Mouse (Mus musculus): ENCODE data around the gene Hck. TPM values are rescaled to one million over a fixed set of nuclear protein-coding genes. Genes with fewer than 3 reads are reported as not detected.

The Hck gene
- polyA plus RNA-seq, 1 experiment, result 1.2 TPM

DNA sequence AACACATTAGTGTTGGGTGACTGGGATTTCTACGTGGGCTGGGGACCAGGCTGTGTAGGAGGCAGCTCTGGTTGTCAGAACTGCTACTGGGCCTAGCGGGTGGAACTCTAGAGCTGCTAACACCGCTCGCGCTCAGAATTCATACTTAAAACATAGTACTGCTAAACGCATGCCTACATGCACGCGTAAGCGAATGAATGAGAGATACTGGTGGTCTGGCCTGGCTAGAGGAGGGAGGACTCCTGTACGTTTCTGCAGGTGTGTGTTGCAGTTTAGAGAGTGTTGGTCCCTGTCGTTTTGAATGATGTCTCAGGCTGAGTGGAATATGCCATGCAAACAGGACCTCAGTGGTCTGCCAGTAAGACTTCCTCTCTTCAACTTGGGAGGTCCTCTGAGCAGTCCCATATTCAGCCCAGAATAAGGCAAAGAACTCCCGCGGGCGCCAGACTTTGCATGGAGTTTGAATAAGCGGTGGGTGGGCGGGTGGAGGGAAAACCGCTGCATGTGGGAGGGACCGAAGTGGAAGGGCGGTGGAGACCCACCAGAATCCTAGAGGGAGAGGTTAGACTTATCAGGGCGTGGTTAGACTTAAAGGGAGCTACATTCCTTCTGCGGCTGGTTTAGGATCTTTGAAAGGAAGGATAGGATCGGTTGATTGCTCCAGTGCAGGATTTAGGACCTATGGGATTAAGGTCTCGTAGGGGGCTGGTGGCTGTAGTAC is 1.1 kb upstream of the Hck start:
- Histone ChIP-seq H3K27me3 (ENCODE audit: control insufficient read depth, insufficient read depth, low read length) (peaks cover 2% of the 10 kb centered on the region; the same call in 1 of the 2 replicates), H3K4me3 (replicated peaks; ENCODE audit: insufficient read depth, low read depth, low read length) (no peak overlapping the region), H3K27ac (ENCODE audit: insufficient read depth, low read length) (no peak overlapping the region), H3K4me1 (ENCODE audit: control insufficient read depth, insufficient read depth, low read length) (no peaks in the 10 kb centered on the region)
- WGBS, result 45% methylated on average over 23 of the region's 23 CpGs
- TF ChIP-seq CTCF (IDR thresholded peaks at IDR 0.05; ENCODE audit: borderline replicate concordance, insufficient read depth, low read depth, low read length), result no peak
- no peak for DNase-seq

DNA sequence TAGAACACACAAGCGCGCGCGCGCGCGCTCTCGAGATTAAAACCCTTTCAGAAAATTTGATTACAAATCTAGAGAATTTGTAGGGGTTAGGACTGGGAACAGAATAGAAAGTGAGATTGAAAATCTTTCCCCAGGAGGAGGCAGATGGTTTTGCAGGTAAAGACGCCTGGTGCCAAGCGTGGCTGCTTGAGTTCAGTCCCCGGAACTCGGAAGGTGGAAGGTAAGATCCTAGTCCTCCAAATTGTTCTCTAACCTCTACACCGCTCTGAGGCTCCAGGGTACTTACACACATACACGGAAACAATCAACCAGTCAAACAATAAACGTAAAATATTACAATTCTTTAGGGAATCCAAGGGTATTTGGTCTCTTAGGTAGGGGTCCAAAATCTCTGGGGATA is 466 bp upstream of the Hck start:
- Histone ChIP-seq H3K27ac (ENCODE audit: insufficient read depth, low read length) (no peak overlapping the region), H3K4me3 (replicated peaks; ENCODE audit: insufficient read depth, low read depth, low read length) (no peak overlapping the region), H3K27me3 (ENCODE audit: control insufficient read depth, insufficient read depth, low read length) (peaks cover 2% of the 10 kb centered on the region; the same call in 1 of the 2 replicates), H3K4me1 (ENCODE audit: control insufficient read depth, insufficient read depth, low read length) (no peaks in the 10 kb centered on the region)
- no peak for DNase-seq
- 14% methylated on average over 15 of the region's 15 CpGs for WGBS
- no peak for TF ChIP-seq CTCF (IDR thresholded peaks at IDR 0.05; ENCODE audit: borderline replicate concordance, insufficient read depth, low read depth, low read length)
- no peak for TF ChIP-seq POLR2A (IDR thresholded peaks at IDR 0.05; ENCODE audit: borderline replicate concordance, insufficient read depth, low read length)

DNA sequence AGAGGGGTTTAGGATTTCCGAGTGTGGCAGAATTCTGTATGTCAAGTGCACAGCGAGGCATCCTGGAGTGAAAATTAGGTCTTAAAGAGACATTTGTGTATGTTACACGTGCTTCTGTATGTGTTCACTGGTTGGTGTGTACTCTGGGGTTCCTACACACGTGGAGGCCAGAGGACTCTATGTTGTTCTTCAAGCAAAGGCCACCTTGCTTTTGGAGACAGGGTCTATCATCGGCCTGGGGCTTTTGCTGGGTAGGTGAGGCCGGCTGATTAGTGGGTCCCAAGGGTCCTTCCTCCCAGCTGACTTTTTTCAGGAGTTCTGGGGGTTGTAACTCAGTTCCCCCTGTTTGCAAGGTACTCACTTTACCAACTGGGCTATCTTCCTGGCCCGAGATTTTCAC is 1.3 kb downstream of the Hck start:
- H3K27me3 ChIP-seq (ENCODE audit: control insufficient read depth, insufficient read depth, low read length), result peaks cover 2% of the 10 kb centered on the region; the same call in 1 of the 2 replicates
- 82% methylated on average over 7 of the region's 7 CpGs for WGBS
- no peak overlapping the region for H3K4me3 ChIP-seq (replicated peaks; ENCODE audit: insufficient read depth, low read depth, low read length)
- no peak overlapping the region for H3K27ac ChIP-seq (ENCODE audit: insufficient read depth, low read length)
- no peaks in the 10 kb centered on the region for H3K4me1 ChIP-seq (ENCODE audit: control insufficient read depth, insufficient read depth, low read length)
- TF ChIP-seq CTCF (IDR thresholded peaks at IDR 0.05; ENCODE audit: borderline replicate concordance, insufficient read depth, low read depth, low read length) (no peak), POLR2A (IDR thresholded peaks at IDR 0.05; ENCODE audit: borderline replicate concordance, insufficient read depth, low read length) (no peak)
- no peak for DNase-seq

- Histone ChIP-seq H3K4me3 (replicated peaks; ENCODE audit: insufficient read depth, low read depth, low read length) (no peak overlapping the region), H3K4me1 (ENCODE audit: control insufficient read depth, insufficient read depth, low read length) (no peaks in the 10 kb centered on the region), H3K27ac (ENCODE audit: insufficient read depth, low read length) (no peak overlapping the region), H3K27me3 (ENCODE audit: control insufficient read depth, insufficient read depth, low read length) (peaks cover 2% of the 10 kb centered on the region; the same call in 1 of the 2 replicates)
- TF ChIP-seq POLR2A (IDR thresholded peaks at IDR 0.05; ENCODE audit: borderline replicate concordance, insufficient read depth, low read length), result no peak
- DNase-seq, result no peak
- WGBS, result 91% methylated on average over 7 of the region's 7 CpGs
Observed at GRCm38 (mm10) chr2:153111298-153111697, 3.0 kb downstream of the Hck start.

GRCm38 (mm10) chr2:153115679-153116081 is 7.4 kb downstream of the Hck start:
- H3K27me3 ChIP-seq (ENCODE audit: control insufficient read depth, insufficient read depth, low read length), result no peaks in the 10 kb centered on the region
- 75% methylated on average over 4 of the region's 4 CpGs for WGBS
- H3K4me1 ChIP-seq (ENCODE audit: control insufficient read depth, insufficient read depth, low read length), result no peaks in the 10 kb centered on the region
- H3K4me3 ChIP-seq (replicated peaks; ENCODE audit: insufficient read depth, low read depth, low read length), result no peak overlapping the region
- DNase-seq, result no peak
- H3K27ac ChIP-seq (ENCODE audit: insufficient read depth, low read length), result no peak overlapping the region
- no peak for TF ChIP-seq CTCF (IDR thresholded peaks at IDR 0.05; ENCODE audit: borderline replicate concordance, insufficient read depth, low read depth, low read length)
- no peak for TF ChIP-seq POLR2A (IDR thresholded peaks at IDR 0.05; ENCODE audit: borderline replicate concordance, insufficient read depth, low read length)

- WGBS, result 52% methylated on average over 7 of the region's 7 CpGs
- Histone ChIP-seq H3K27ac (ENCODE audit: insufficient read depth, low read length) (no peak overlapping the region), H3K27me3 (ENCODE audit: control insufficient read depth, insufficient read depth, low read length) (no peaks in the 10 kb centered on the region), H3K4me3 (replicated peaks; ENCODE audit: insufficient read depth, low read depth, low read length) (no peak overlapping the region), H3K4me1 (ENCODE audit: control insufficient read depth, insufficient read depth, low read length) (no peaks in the 10 kb centered on the region)
- TF ChIP-seq POLR2A (IDR thresholded peaks at IDR 0.05; ENCODE audit: borderline replicate concordance, insufficient read depth, low read length) (no peak), CTCF (IDR thresholded peaks at IDR 0.05; ENCODE audit: borderline replicate concordance, insufficient read depth, low read depth, low read length) (no peak)
- DNase-seq, result no peak
Observed at GRCm38 (mm10) chr2:153117051-153117486, 8.8 kb downstream of the Hck start.

DNA sequence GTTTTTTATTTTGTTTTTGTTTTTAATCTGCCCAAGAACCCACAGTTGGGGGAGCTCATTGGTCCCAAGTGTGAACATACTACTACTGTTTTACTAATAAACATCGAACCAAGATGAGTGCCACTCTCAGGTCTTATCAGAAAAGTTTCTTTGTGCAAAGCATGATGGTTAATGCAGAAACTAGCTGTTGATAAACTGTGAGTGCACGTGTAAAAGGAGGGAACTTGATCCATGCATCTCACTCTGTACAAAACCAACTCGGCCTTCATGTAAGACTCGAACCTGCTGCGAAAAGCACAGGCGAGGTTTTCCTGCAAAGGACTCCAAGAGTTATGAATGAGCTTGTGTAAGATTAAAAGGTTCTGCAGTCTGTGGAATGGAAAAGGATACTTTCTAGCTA is 11.2 kb downstream of the Hck start:
- no peak for TF ChIP-seq CTCF (IDR thresholded peaks at IDR 0.05; ENCODE audit: borderline replicate concordance, insufficient read depth, low read depth, low read length)
- no peak for TF ChIP-seq POLR2A (IDR thresholded peaks at IDR 0.05; ENCODE audit: borderline replicate concordance, insufficient read depth, low read length)
- WGBS, result 87% methylated on average over 6 of the region's 6 CpGs
- no peak for DNase-seq
- Histone ChIP-seq H3K27ac (ENCODE audit: insufficient read depth, low read length) (no peak overlapping the region), H3K27me3 (ENCODE audit: control insufficient read depth, insufficient read depth, low read length) (no peaks in the 10 kb centered on the region), H3K4me1 (ENCODE audit: control insufficient read depth, insufficient read depth, low read length) (no peaks in the 10 kb centered on the region), H3K4me3 (replicated peaks; ENCODE audit: insufficient read depth, low read depth, low read length) (no peak overlapping the region)

DNA sequence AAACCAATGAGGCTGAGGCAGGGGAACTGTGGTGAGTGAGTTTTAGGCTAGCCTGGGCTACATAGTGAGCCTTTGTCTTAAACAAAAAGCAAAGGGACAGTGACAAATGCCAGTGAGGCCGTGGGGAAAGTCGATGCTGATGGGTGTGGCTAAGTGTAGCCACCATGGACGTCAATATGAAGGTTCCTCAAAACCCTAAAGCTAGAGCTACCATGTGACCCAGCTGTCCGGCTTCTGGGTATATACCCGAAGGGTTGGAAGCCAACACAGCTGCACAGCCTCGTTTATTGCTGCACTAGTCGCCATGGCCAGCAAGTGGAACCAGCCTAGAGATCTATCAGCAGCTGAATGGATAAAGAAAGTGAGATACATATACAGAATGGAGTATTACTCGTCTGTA is 11.9 kb downstream of the Hck start:
- 73% methylated on average over 8 of the region's 8 CpGs for WGBS
- no peak for DNase-seq
- H3K4me3 ChIP-seq (replicated peaks; ENCODE audit: insufficient read depth, low read depth, low read length), result no peak overlapping the region
- no peaks in the 10 kb centered on the region for H3K27me3 ChIP-seq (ENCODE audit: control insufficient read depth, insufficient read depth, low read length)
- H3K4me1 ChIP-seq (ENCODE audit: control insufficient read depth, insufficient read depth, low read length), result no peaks in the 10 kb centered on the region
- no peak overlapping the region for H3K27ac ChIP-seq (ENCODE audit: insufficient read depth, low read length)
- TF ChIP-seq POLR2A (IDR thresholded peaks at IDR 0.05; ENCODE audit: borderline replicate concordance, insufficient read depth, low read length) (no peak), CTCF (IDR thresholded peaks at IDR 0.05; ENCODE audit: borderline replicate concordance, insufficient read depth, low read depth, low read length) (no peak)
